In the genomic region with DNA sequence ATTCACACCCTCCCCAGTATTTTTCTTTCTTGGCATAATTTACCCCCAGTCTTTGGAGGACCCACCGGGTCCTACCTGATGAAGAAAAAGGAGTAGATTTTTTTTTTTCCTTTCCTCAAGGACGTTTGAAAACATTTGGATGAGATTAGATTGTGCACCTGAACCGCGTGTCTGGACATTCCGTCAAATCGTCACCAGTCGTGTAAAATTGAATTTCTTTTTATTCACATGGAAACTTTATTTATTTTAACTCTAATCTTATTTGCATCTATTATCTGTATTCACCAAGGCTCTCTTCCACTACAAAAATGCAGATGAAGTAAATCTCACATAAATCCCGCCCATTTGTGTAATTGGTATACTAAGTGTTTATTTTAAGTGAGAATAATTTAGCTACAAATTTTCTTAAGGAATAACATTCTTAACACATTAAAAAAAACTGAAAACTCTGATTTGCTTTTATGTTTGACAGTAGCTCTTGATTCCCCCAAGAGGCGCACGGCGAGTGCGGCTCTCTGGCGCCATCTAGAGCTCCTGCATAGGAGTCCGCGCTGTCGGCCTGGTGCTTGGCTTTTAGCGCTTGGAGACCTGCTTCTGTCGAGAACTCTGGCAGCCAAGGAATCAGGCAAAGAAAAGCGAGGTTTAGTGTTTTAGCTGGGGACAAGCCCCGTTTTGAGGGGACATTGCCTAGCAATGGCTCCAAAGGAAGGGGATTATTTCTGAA, we compare ENCODE assay signal across 8 mouse cellular contexts. TPM values are rescaled to one million over a fixed set of nuclear protein-coding genes. Genes with fewer than 3 reads are reported as not detected.
DNase-seq lines count a peak whose midpoint lies in the region; ATAC-seq and TF ChIP-seq lines count a peak whose summit lies in the region.

No protein-coding gene starts in this region.

- TF ChIP-seq CTCF in bone marrow macrophage, adult 2 months (IDR thresholded peaks at IDR 0.05; ENCODE audit: low read depth, low read length): peak; percentile 89
- peak; percentile 62 for TF ChIP-seq CTCF in embryonic fibroblast, embryonic 13.5 days (IDR thresholded peaks at IDR 0.05; ENCODE audit: borderline replicate concordance, insufficient read depth, low read length)

- H3K4me3 ChIP-seq in bone marrow macrophage, adult 2 months (ENCODE audit: insufficient read depth, low read length): peak overlapping the region; percentile 46
- no peak overlapping the region for H3K4me3 ChIP-seq in embryonic fibroblast, embryonic 13.5 days (ENCODE audit: insufficient read depth, low read length)
- H3K4me3 ChIP-seq in heart, embryonic 11.5 days (ENCODE audit: low read depth, low read length): peak overlapping the region; percentile 31
- peak overlapping the region; percentile 10 for H3K4me3 ChIP-seq in kidney, embryonic 15.5 days (replicated peaks)
- H3K4me3 ChIP-seq in myocyte: no peak overlapping the region

- no peak for TF ChIP-seq POLR2A in bone marrow macrophage, adult 2 months (IDR thresholded peaks at IDR 0.05; ENCODE audit: borderline replicate concordance, low read depth, low read length)
- TF ChIP-seq POLR2A in embryonic fibroblast, embryonic 13.5 days (IDR thresholded peaks at IDR 0.05; ENCODE audit: low read depth, low read length): no peak
- no peak for TF ChIP-seq POLR2A in myocyte (IDR thresholded peaks at IDR 0.05; ENCODE audit: insufficient read length, low read depth)

- no peak for ATAC-seq in heart, embryonic 11.5 days (replicated peaks; ENCODE audit: insufficient number of reproducible peaks, low FRiP score, low TSS enrichment)
- no peak for ATAC-seq in kidney, embryonic 15.5 days (replicated peaks; ENCODE audit: low FRiP score)

- no peak overlapping the region for H3K27ac ChIP-seq in bone marrow macrophage, adult 2 months (ENCODE audit: insufficient read depth, low read depth, low read length)
- H3K27ac ChIP-seq in embryonic fibroblast, embryonic 13.5 days (ENCODE audit: insufficient read depth, low read length): no peak overlapping the region
- H3K27ac ChIP-seq in heart, embryonic 11.5 days (ENCODE audit: low read depth, low read length): no peak overlapping the region
- H3K27ac ChIP-seq in kidney, embryonic 15.5 days: no peak overlapping the region

- H3K79me2 ChIP-seq in myocyte (ENCODE audit: control insufficient read depth, insufficient read depth): no peaks in the 10 kb centered on the region

- peak; percentile 90 for DNase-seq in B cell, adult 2 months
- peak; percentile 86 for DNase-seq in liver
- peak; percentile 83 to 94 for DNase-seq in spleen, postnatal 4 days (ENCODE audit: low spot score in 2 of 2)

- H3K4me1 ChIP-seq in bone marrow macrophage, adult 2 months (ENCODE audit: control insufficient read depth, insufficient read depth, low read length): no peaks in the 10 kb centered on the region; the same call in 1 of the 2 replicates
- peaks cover 3% of the 10 kb centered on the region; the same call in 1 of the 2 replicates for H3K4me1 ChIP-seq in embryonic fibroblast, embryonic 13.5 days (ENCODE audit: control insufficient read depth, insufficient read depth, low read length)
- H3K4me1 ChIP-seq in heart, embryonic 11.5 days (ENCODE audit: control insufficient read depth, insufficient read depth, low read length): peaks cover 37% of the 10 kb centered on the region
- peaks cover 52% of the 10 kb centered on the region for H3K4me1 ChIP-seq in kidney, embryonic 15.5 days

- peaks cover 65% of the 10 kb centered on the region for H3K27me3 ChIP-seq in heart, embryonic 11.5 days (ENCODE audit: control insufficient read depth, insufficient read depth, low read length)
- H3K27me3 ChIP-seq in kidney, embryonic 15.5 days: peaks cover 77% of the 10 kb centered on the region
- peaks cover 23% of the 10 kb centered on the region for H3K27me3 ChIP-seq in myocyte (ENCODE audit: control insufficient read depth, insufficient read depth, insufficient read length)

- H3ac ChIP-seq in myocyte (ENCODE audit: control insufficient read depth, insufficient read length): no peak overlapping the region

- peak overlapping the region; percentile 61 for H3K4me2 ChIP-seq in heart, embryonic 11.5 days
- peak overlapping the region; percentile 39 for H3K4me2 ChIP-seq in kidney, embryonic 15.5 days
- peak overlapping the region; percentile 79 for H3K4me2 ChIP-seq in myocyte (ENCODE audit: low read depth)

- 0 out of 2 replicates have a peak overlapping the region, but pooled peaks have one; percentile 28 for H3K9ac ChIP-seq in heart, embryonic 11.5 days (ENCODE audit: low read depth, low read length)
- no peak overlapping the region for H3K9ac ChIP-seq in kidney, embryonic 15.5 days

- no peaks in the 10 kb centered on the region for H3K9me3 ChIP-seq in heart, embryonic 11.5 days (replicated peaks; ENCODE audit: control insufficient read depth, low read length)
- H3K9me3 ChIP-seq in kidney, embryonic 15.5 days (replicated peaks): no peaks in the 10 kb centered on the region

- under 1% methylated on average over 20 of the region's 20 CpGs for WGBS in heart, embryonic 11.5 days (ENCODE audit: insufficient replicate concordance)
- WGBS in kidney, embryonic 15.5 days: 2% methylated on average over 20 of the region's 20 CpGs

- no peaks in the 10 kb centered on the region for H3K36me3 ChIP-seq in heart, embryonic 11.5 days (ENCODE audit: control insufficient read depth, insufficient read depth, low read length)
- no peaks in the 10 kb centered on the region for H3K36me3 ChIP-seq in kidney, embryonic 15.5 days
- H3K36me3 ChIP-seq in myocyte (ENCODE audit: control insufficient read depth, insufficient read depth): no peaks in the 10 kb centered on the region

TF ChIP-seq in myocyte, 11 proteins besides CTCF, POLR2A, EP300 and RAD21:
- TF ChIP-seq E2F4 (IDR thresholded peaks at IDR 0.05; ENCODE audit: insufficient read depth): no peak
- TF ChIP-seq MYOD1 (IDR thresholded peaks at IDR 0.05; ENCODE audit: control insufficient read depth in 1 of 3, insufficient read length in 2 of 3, low read depth in 2 of 3): no peak
- no peak for TF ChIP-seq TCF3 (IDR thresholded peaks at IDR 0.05; ENCODE audit: insufficient read length, low read depth)
- no peak for TF ChIP-seq MYOG (IDR thresholded peaks at IDR 0.05; ENCODE audit: control insufficient read depth in 1 of 3, insufficient read depth in 1 of 3, insufficient read length in 2 of 3, low read depth in 2 of 3)
- TF ChIP-seq SRF (IDR thresholded peaks at IDR 0.05; ENCODE audit: control insufficient read depth, insufficient read length, low read depth): no peak
- no peak for TF ChIP-seq POLR2AphosphoS2 (IDR thresholded peaks at IDR 0.05; ENCODE audit: insufficient read length, low read depth)
- no peak for TF ChIP-seq TCF12 (IDR thresholded peaks at IDR 0.05; ENCODE audit: insufficient read depth, poor library complexity, severe bottlenecking)
- TF ChIP-seq MAX (IDR thresholded peaks at IDR 0.05; ENCODE audit: low read depth): no peak
- TF ChIP-seq REST (IDR thresholded peaks at IDR 0.05; ENCODE audit: insufficient read depth, insufficient read length): no peak
- no peak for TF ChIP-seq USF1 (IDR thresholded peaks at IDR 0.05; ENCODE audit: low read depth)
- TF ChIP-seq CEBPB (IDR thresholded peaks at IDR 0.05; ENCODE audit: insufficient read depth, poor library complexity, severe bottlenecking): no peak
TF ChIP-seq in myocyte: peak in this region for 0.

RNA-seq across cellular contexts. Expression of gene Sp9, which starts 6.6 kb away (rescaled TPM):
- not detected in 2 replicates for polyA plus RNA-seq in bone marrow macrophage, adult 2 months (2012; ENCODE audit: insufficient read depth, insufficient read length, missing spikeins)
- polyA plus RNA-seq in embryonic fibroblast, embryonic 13.5 days (2011; ENCODE audit: insufficient read length, low read depth, missing spikeins): 0.46 and 0.50 TPM in 2 replicates
- 0.04 TPM in 1 of 2 replicates, not detected in the other for polyA plus RNA-seq in heart, embryonic 11.5 days (2014; fragmentation: Nextera tagmentation; extraction: Ambion mirVana)
- polyA plus RNA-seq in kidney, embryonic 15.5 days (2015; fragmentation: Nextera tagmentation; extraction: Ambion mirVana): 0.06 TPM in 1 of 2 replicates, not detected in the other
- polyA plus RNA-seq in myocyte (2012; fragmentation: generic; extraction: Trizol): 0.02 TPM

RNA-seq across cellular contexts. Expression of gene Scrn3, which starts 34.1 kb away (rescaled TPM):
- polyA plus RNA-seq in bone marrow macrophage, adult 2 months (2012; ENCODE audit: insufficient read depth, insufficient read length, missing spikeins): 15.3 and 18.0 TPM in 2 replicates
- polyA plus RNA-seq in embryonic fibroblast, embryonic 13.5 days (2011; ENCODE audit: insufficient read length, low read depth, missing spikeins): 23.6 and 27.3 TPM in 2 replicates
- polyA plus RNA-seq in heart, embryonic 11.5 days (2014; fragmentation: Nextera tagmentation; extraction: Ambion mirVana): 12.5 and 17.5 TPM in 2 replicates
- 18.5 TPM in 2 replicates for polyA plus RNA-seq in kidney, embryonic 15.5 days (2015; fragmentation: Nextera tagmentation; extraction: Ambion mirVana)
- 10.7 TPM for polyA plus RNA-seq in myocyte (2012; fragmentation: generic; extraction: Trizol)

RNA-seq across cellular contexts. Expression of gene Cir1, which starts 34.2 kb away (rescaled TPM):
- polyA plus RNA-seq in bone marrow macrophage, adult 2 months (2012; ENCODE audit: insufficient read depth, insufficient read length, missing spikeins): 24.1 and 25.4 TPM in 2 replicates
- polyA plus RNA-seq in embryonic fibroblast, embryonic 13.5 days (2011; ENCODE audit: insufficient read length, low read depth, missing spikeins): 13.0 and 16.3 TPM in 2 replicates
- 17.1 and 17.6 TPM in 2 replicates for polyA plus RNA-seq in heart, embryonic 11.5 days (2014; fragmentation: Nextera tagmentation; extraction: Ambion mirVana)
- polyA plus RNA-seq in kidney, embryonic 15.5 days (2015; fragmentation: Nextera tagmentation; extraction: Ambion mirVana): 24.5 and 25.8 TPM in 2 replicates
- 6.6 TPM for polyA plus RNA-seq in myocyte (2012; fragmentation: generic; extraction: Trizol)

RNA-seq across cellular contexts. Expression of gene Ola1, which starts 59.6 kb away (rescaled TPM):
- polyA plus RNA-seq in bone marrow macrophage, adult 2 months (2012; ENCODE audit: insufficient read depth, insufficient read length, missing spikeins): 60.5 and 62.8 TPM in 2 replicates
- polyA plus RNA-seq in embryonic fibroblast, embryonic 13.5 days (2011; ENCODE audit: insufficient read length, low read depth, missing spikeins): 104 and 112 TPM in 2 replicates
- 70.5 and 78.4 TPM in 2 replicates for polyA plus RNA-seq in heart, embryonic 11.5 days (2014; fragmentation: Nextera tagmentation; extraction: Ambion mirVana)
- 88.9 and 97.6 TPM in 2 replicates for polyA plus RNA-seq in kidney, embryonic 15.5 days (2015; fragmentation: Nextera tagmentation; extraction: Ambion mirVana)
- polyA plus RNA-seq in myocyte (2012; fragmentation: generic; extraction: Trizol): 46.0 TPM

Comparison
In these comparisons a context has a peak if more than half of its experiments do, and no peak if none do; other contexts are left out.
1. H3K4me3 ChIP-seq: peak in bone marrow macrophage, adult 2 months (single experiment), heart, embryonic 11.5 days (single experiment) and kidney, embryonic 15.5 days (single experiment); none in embryonic fibroblast, embryonic 13.5 days (single experiment) and myocyte (single experiment).
2. Peak in every context shown above with its lines, with median percentiles within 50 percentile points of each other: DNase-seq and H3K4me2 ChIP-seq.